ENCODE assay signal across 29 mouse cellular contexts in the genomic region with DNA sequence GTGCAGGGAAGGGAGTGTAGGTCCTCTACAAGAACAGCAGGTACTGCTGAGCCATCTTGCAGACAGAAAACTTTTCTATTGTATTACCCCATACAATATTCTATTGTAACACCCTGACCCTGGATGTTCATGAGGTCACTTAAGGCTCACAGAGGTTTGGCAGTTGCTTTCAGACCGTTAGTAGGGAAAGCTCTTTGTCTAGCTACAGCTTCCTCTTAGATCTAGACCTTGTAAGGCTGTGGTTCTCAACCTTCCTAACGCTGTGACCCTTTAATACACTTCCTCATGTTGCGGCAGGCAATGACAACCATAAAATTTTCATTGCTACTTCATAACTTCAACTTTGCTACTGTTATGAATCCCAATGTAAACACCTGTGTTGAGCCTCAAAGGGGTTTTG. TPM values are rescaled to one million over a fixed set of nuclear protein-coding genes. Genes with fewer than 3 reads are reported as not detected.
A peak's percentile ranks its signal among the peaks of the same experiment; 100 is the strongest.
DNase-seq lines count a peak whose midpoint lies in the region; ATAC-seq and TF ChIP-seq lines count a peak whose summit lies in the region.
"Had no signal": no experiment of that assay in that cellular context is flagged by ENCODE, and none has a peak within 500 bp of the region (broad histone marks: within the 10 kb centered on the region; RNA-seq: fewer than 3 reads in every experiment).

No protein-coding gene starts in this region.

- H3K4me2 ChIP-seq in heart, postnatal 0 days (ENCODE audit: low read depth, low read length): no peak overlapping the region
- H3K4me2 ChIP-seq in heart, embryonic 12.5 days: no peak overlapping the region
- peak overlapping the region; percentile 93; the same call in 1 of the 2 replicates for H3K4me2 ChIP-seq in liver, postnatal 0 days (ENCODE audit: low read depth, low read length)

- no peak for TF ChIP-seq CTCF in heart, postnatal 0 days (IDR thresholded peaks at IDR 0.05; ENCODE audit: low read depth)
- no peak for TF ChIP-seq CTCF in bone marrow macrophage, adult 2 months (IDR thresholded peaks at IDR 0.05; ENCODE audit: low read depth, low read length)
- no peak for TF ChIP-seq CTCF in liver, postnatal 0 days (IDR thresholded peaks at IDR 0.05; ENCODE audit: low read depth)

- no peak for TF ChIP-seq POLR2A in bone marrow macrophage, adult 2 months (IDR thresholded peaks at IDR 0.05; ENCODE audit: borderline replicate concordance, low read depth, low read length)

- no peaks in the 10 kb centered on the region for H3K27me3 ChIP-seq in heart, postnatal 0 days (ENCODE audit: control insufficient read depth, insufficient read depth, low read length)
- H3K27me3 ChIP-seq in heart, embryonic 12.5 days (replicated peaks): peaks cover 31% of the 10 kb centered on the region
- peaks cover 10% of the 10 kb centered on the region; the same call in 1 of the 2 replicates for H3K27me3 ChIP-seq in liver, postnatal 0 days (ENCODE audit: insufficient read depth, low read length)

- H3K9ac ChIP-seq in heart, postnatal 0 days (replicated peaks; ENCODE audit: low read depth, low read length): no peak overlapping the region
- H3K9ac ChIP-seq in heart, embryonic 12.5 days: no peak overlapping the region
- no peak overlapping the region for H3K9ac ChIP-seq in liver, postnatal 0 days (replicated peaks)

- H3K4me1 ChIP-seq in heart, postnatal 0 days (ENCODE audit: control insufficient read depth, insufficient read depth): peaks cover 14% of the 10 kb centered on the region
- H3K4me1 ChIP-seq in heart, embryonic 12.5 days (replicated peaks): peaks cover 23% of the 10 kb centered on the region
- peaks cover 14% of the 10 kb centered on the region for H3K4me1 ChIP-seq in bone marrow macrophage, adult 2 months (ENCODE audit: control insufficient read depth, insufficient read depth, low read length)
- H3K4me1 ChIP-seq in liver, postnatal 0 days (ENCODE audit: insufficient read depth): peaks cover 22% of the 10 kb centered on the region

- no peaks in the 10 kb centered on the region for H3K36me3 ChIP-seq in heart, postnatal 0 days (replicated peaks; ENCODE audit: control insufficient read depth, insufficient read depth, low read length)
- no peaks in the 10 kb centered on the region for H3K36me3 ChIP-seq in heart, embryonic 12.5 days
- H3K36me3 ChIP-seq in liver, postnatal 0 days (replicated peaks; ENCODE audit: insufficient read depth, low read length): no peaks in the 10 kb centered on the region
- H3K36me3 ChIP-seq: embryonic facial prominence, embryonic 12.5 days; hindbrain, embryonic 12.5 days; limb, embryonic 13.5 days; lung, embryonic 15.5 days had no signal

- no peak for TF ChIP-seq EP300 in heart, postnatal 0 days (IDR thresholded peaks at IDR 0.05; ENCODE audit: low read depth)
- no peak for TF ChIP-seq EP300 in liver, postnatal 0 days (IDR thresholded peaks at IDR 0.05; ENCODE audit: low read depth)

- no peak for ATAC-seq in heart, postnatal 0 days (ENCODE audit: insufficient read depth, low read depth)
- no peak for ATAC-seq in heart, embryonic 12.5 days (ENCODE audit: insufficient number of reproducible peaks, low FRiP score)
- ATAC-seq in liver, postnatal 0 days: no peak
- ATAC-seq: activated CD4-positive, CD25-positive, alpha-beta regulatory T cell, adult 4 months; CD4-positive, CD25-positive, alpha-beta regulatory T cell, adult 4 months; forebrain, embryonic 16.5 days had no signal

- 86% methylated on average over 3 of the region's 3 CpGs for WGBS in heart, postnatal 0 days
- WGBS in heart, embryonic 12.5 days: 85% methylated on average over 3 of the region's 3 CpGs
- WGBS in liver, postnatal 0 days (ENCODE audit: insufficient replicate concordance): 41% methylated on average over 3 of the region's 3 CpGs

- peak overlapping the region; percentile 98 for H3K27ac ChIP-seq in heart, postnatal 0 days (ENCODE audit: low read depth)
- no peak overlapping the region for H3K27ac ChIP-seq in heart, embryonic 12.5 days (ENCODE audit: poor library complexity, severe bottlenecking)
- peak overlapping the region; percentile 5; the same call in 1 of the 2 replicates for H3K27ac ChIP-seq in bone marrow macrophage, adult 2 months (ENCODE audit: insufficient read depth, low read depth, low read length)
- H3K27ac ChIP-seq in liver, postnatal 0 days (ENCODE audit: low read depth): peak overlapping the region; percentile 96; the same call in 1 of the 2 replicates
- H3K27ac ChIP-seq: hindbrain, embryonic 12.5 days; limb, embryonic 13.5 days; lung, embryonic 15.5 days had no signal

- H3K4me3 ChIP-seq in heart, postnatal 0 days (ENCODE audit: low read depth, low read length): no peak overlapping the region
- no peak overlapping the region for H3K4me3 ChIP-seq in heart, embryonic 12.5 days
- no peak overlapping the region for H3K4me3 ChIP-seq in bone marrow macrophage, adult 2 months (ENCODE audit: insufficient read depth, low read length)
- no peak overlapping the region for H3K4me3 ChIP-seq in liver, postnatal 0 days (ENCODE audit: low read depth, low read length)

- no peak for DNase-seq in heart, postnatal 0 days (ENCODE audit: low spot score)
- peak; percentile 44 for DNase-seq in A20 (ENCODE audit: low read depth, low spot score)
- DNase-seq in liver, postnatal 0 days: no peak
- DNase-seq in urinary bladder, postnatal 25 days (ENCODE audit: low spot score): no peak
- no peak for DNase-seq in c-Kit-positive CD71-positive TER-119-positive erythroid progenitor cells, embryonic 14.5 days (ENCODE audit: low spot score)
- DNase-seq: adrenal gland, postnatal 10 days; cerebellum, adult 18-20 months; cerebellum, postnatal 36 days; kidney, postnatal 4 days; lung, postnatal 4 days; retina, postnatal 1 day; right cerebral cortex, postnatal 4 days; thymus, postnatal 36 days had no signal

- no peaks in the 10 kb centered on the region for H3K9me3 ChIP-seq in heart, postnatal 0 days (replicated peaks; ENCODE audit: control insufficient read depth, low read length)
- H3K9me3 ChIP-seq in heart, embryonic 12.5 days (replicated peaks): peaks cover 2% of the 10 kb centered on the region; the same call in 1 of the 2 replicates
- H3K9me3 ChIP-seq in liver, postnatal 0 days (ENCODE audit: low read length): no peaks in the 10 kb centered on the region
- H3K9me3 ChIP-seq: embryonic facial prominence, embryonic 12.5 days; lung, embryonic 15.5 days had no signal

RNA-seq across cellular contexts. Expression of a gene that starts 1.3 kb away (rescaled TPM):
- 17.9 and 39.5 TPM in 2 replicates for total RNA-seq in heart, postnatal 0 days (2014; rRNA removed; ENCODE audit: low replicate concordance)
- 68.8 and 73.5 TPM in 2 replicates for polyA plus RNA-seq in heart, postnatal 0 days (2015; fragmentation: Nextera tagmentation; extraction: Ambion mirVana)
- polyA plus RNA-seq in heart, embryonic 12.5 days (2016; fragmentation: Nextera tagmentation; extraction: Ambion mirVana): 63.4 and 64.6 TPM in 2 replicates
- 39.0 and 46.2 TPM in 2 replicates for polyA plus RNA-seq in bone marrow macrophage, adult 2 months (2012; ENCODE audit: insufficient read depth, insufficient read length, missing spikeins)
- polyA plus RNA-seq in liver, postnatal 0 days (2015; fragmentation: Nextera tagmentation; extraction: Ambion mirVana): 10.7 and 12.0 TPM in 2 replicates

RNA-seq across cellular contexts. Expression of a gene that starts 18.0 kb away (rescaled TPM):
- total RNA-seq in heart, postnatal 0 days (2014; rRNA removed; ENCODE audit: low replicate concordance): not detected in 2 replicates
- not detected in 2 replicates for polyA plus RNA-seq in heart, postnatal 0 days (2015; fragmentation: Nextera tagmentation; extraction: Ambion mirVana)
- polyA plus RNA-seq in heart, embryonic 12.5 days (2016; fragmentation: Nextera tagmentation; extraction: Ambion mirVana): not detected in 2 replicates
- polyA plus RNA-seq in bone marrow macrophage, adult 2 months (2012; ENCODE audit: insufficient read depth, insufficient read length, missing spikeins): not detected in 2 replicates
- polyA plus RNA-seq in liver, postnatal 0 days (2015; fragmentation: Nextera tagmentation; extraction: Ambion mirVana): not detected in 2 replicates
- total RNA-seq: adrenal gland, postnatal 10 days; gastrocnemius, postnatal 4 days; layer of hippocampus, postnatal 10 days; left cerebral cortex, postnatal 10 days had no signal
- polyA plus RNA-seq: activated CD4-positive, CD25-positive, alpha-beta regulatory T cell, adult 4 months; brain, embryonic 14.5 days; CD4-positive, CD25-positive, alpha-beta regulatory T cell, adult 4 months; embryonic facial prominence, embryonic 12.5 days; forebrain, embryonic 16.5 days; heart, embryonic 14.5 days; intestine, embryonic 14.5 days; kidney, embryonic 14.5 days; limb, embryonic 13.5 days had no signal

RNA-seq across cellular contexts. Expression of a gene that starts 24.5 kb away (rescaled TPM):
- 0.34 and 0.97 TPM in 2 replicates for total RNA-seq in heart, postnatal 0 days (2014; rRNA removed; ENCODE audit: low replicate concordance)
- 0.69 and 0.87 TPM in 2 replicates for polyA plus RNA-seq in heart, postnatal 0 days (2015; fragmentation: Nextera tagmentation; extraction: Ambion mirVana)
- polyA plus RNA-seq in heart, embryonic 12.5 days (2016; fragmentation: Nextera tagmentation; extraction: Ambion mirVana): 1.3 and 1.6 TPM in 2 replicates
- polyA plus RNA-seq in bone marrow macrophage, adult 2 months (2012; ENCODE audit: insufficient read depth, insufficient read length, missing spikeins): 0.44 and 0.97 TPM in 2 replicates
- 1.8 and 2.2 TPM in 2 replicates for polyA plus RNA-seq in liver, postnatal 0 days (2015; fragmentation: Nextera tagmentation; extraction: Ambion mirVana)
